Mouse (Mus musculus) heart, postnatal 0 days (tissue): ENCODE data around the gene Olig1.

ENCODE experiments used
- CTCF ChIP-seq: IDR thresholded peaks from 2 replicates; pipeline ENCODE4 v1.5.1; 2016; ENCODE audit warnings: antibody characterized with exemption, control low read depth, low read depth
- EP300 ChIP-seq: IDR thresholded peaks from 2 replicates; pipeline ENCODE4 v1.6.1; 2016; ENCODE audit warnings: antibody characterized with exemption, low read depth

- TF ChIP-seq CTCF: no peak
- TF ChIP-seq EP300: no peak
These were observed 46.1 kb upstream of the Olig1 start for GRCm38 (mm10) chr16:91223327-91224067.
